In genomic region chr1:36476426-36476825, GRCm38 (mm10) we compare ENCODE assay signal across 14 mouse cellular contexts. TPM values are rescaled to one million over a fixed set of nuclear protein-coding genes. Genes with fewer than 3 reads are reported as not detected.
A peak's percentile ranks its signal among the peaks of the same experiment; 100 is the strongest.
DNase-seq lines count a peak whose midpoint lies in the region; ATAC-seq lines count a peak whose summit lies in the region.
"Had no signal": no experiment of that assay in that cellular context is flagged by ENCODE, and none has a peak within 500 bp of the region (broad histone marks: within the 10 kb centered on the region; RNA-seq: fewer than 3 reads in every experiment).

No protein-coding gene starts in this region.

- intact Hi-C loops in left cerebral cortex, postnatal 14 days (cut with DNase I), result no loop called here

- WGBS in hindbrain, embryonic 14.5 days, result 92% methylated on average over 7 of the region's 7 CpGs
- WGBS in hindbrain, embryonic 10.5 days, result 88% methylated on average over 7 of the region's 7 CpGs
- 78% methylated on average over 7 of the region's 7 CpGs for WGBS in embryonic facial prominence, embryonic 12.5 days
- 56% methylated on average over 7 of the region's 7 CpGs for WGBS in intestine, embryonic 15.5 days
- WGBS in limb, embryonic 15.5 days, result 61% methylated on average over 7 of the region's 7 CpGs

- H3K4me2 ChIP-seq in hindbrain, embryonic 14.5 days (replicated peaks), result 0 out of 2 replicates have a peak overlapping the region, but pooled peaks have one; percentile 73
- peak overlapping the region; percentile 69 for H3K4me2 ChIP-seq in embryonic facial prominence, embryonic 12.5 days (replicated peaks)
- H3K4me2 ChIP-seq in intestine, embryonic 15.5 days (replicated peaks), result peak overlapping the region; percentile 78
- peak overlapping the region; percentile 81; the same call in 1 of the 2 replicates for H3K4me2 ChIP-seq in limb, embryonic 15.5 days

- no peaks in the 10 kb centered on the region for H3K27me3 ChIP-seq in hindbrain, embryonic 14.5 days (ENCODE audit: control insufficient read depth, insufficient read depth, low read length)
- peaks cover 23% of the 10 kb centered on the region for H3K27me3 ChIP-seq in hindbrain, embryonic 10.5 days (ENCODE audit: insufficient read depth, poor library complexity, severe bottlenecking)
- H3K27me3 ChIP-seq in embryonic facial prominence, embryonic 12.5 days, result no peaks in the 10 kb centered on the region
- no peaks in the 10 kb centered on the region for H3K27me3 ChIP-seq in intestine, embryonic 15.5 days (replicated peaks)
- H3K27me3 ChIP-seq in limb, embryonic 15.5 days, result no peaks in the 10 kb centered on the region
- H3K27me3 ChIP-seq: Patski had no signal

- no peak for ATAC-seq in hindbrain, embryonic 14.5 days (ENCODE audit: low FRiP score)
- ATAC-seq in embryonic facial prominence, embryonic 12.5 days (ENCODE audit: insufficient number of reproducible peaks, insufficient read depth, low FRiP score, low TSS enrichment), result no peak
- ATAC-seq in intestine, embryonic 15.5 days, result peak; percentile 50
- ATAC-seq in limb, embryonic 15.5 days (ENCODE audit: insufficient number of reproducible peaks, low FRiP score, low TSS enrichment, low read depth), result no peak
- ATAC-seq: CD4-positive, CD25-positive, alpha-beta regulatory T cell, adult 4 months; Patski had no signal

- no peak overlapping the region for H3K9ac ChIP-seq in hindbrain, embryonic 14.5 days
- no peak overlapping the region for H3K9ac ChIP-seq in embryonic facial prominence, embryonic 12.5 days
- no peak overlapping the region for H3K9ac ChIP-seq in intestine, embryonic 15.5 days
- H3K9ac ChIP-seq in limb, embryonic 15.5 days, result no peak overlapping the region

- no peaks in the 10 kb centered on the region for H3K9me3 ChIP-seq in hindbrain, embryonic 14.5 days (ENCODE audit: control insufficient read depth, low read length)
- H3K9me3 ChIP-seq in hindbrain, embryonic 10.5 days, result no peaks in the 10 kb centered on the region
- H3K9me3 ChIP-seq in embryonic facial prominence, embryonic 12.5 days, result no peaks in the 10 kb centered on the region
- H3K9me3 ChIP-seq in intestine, embryonic 15.5 days, result no peaks in the 10 kb centered on the region
- H3K9me3 ChIP-seq in limb, embryonic 15.5 days, result no peaks in the 10 kb centered on the region

- no peak overlapping the region for H3K27ac ChIP-seq in hindbrain, embryonic 14.5 days
- H3K27ac ChIP-seq in hindbrain, embryonic 10.5 days, result no peak overlapping the region
- H3K27ac ChIP-seq in embryonic facial prominence, embryonic 12.5 days, result no peak overlapping the region
- peak overlapping the region; percentile 72 for H3K27ac ChIP-seq in intestine, embryonic 15.5 days
- peak overlapping the region; percentile 75 for H3K27ac ChIP-seq in limb, embryonic 15.5 days
- H3K27ac ChIP-seq: layer of hippocampus, adult 2 months had no signal

- peaks cover 50% of the 10 kb centered on the region for H3K4me1 ChIP-seq in hindbrain, embryonic 14.5 days (replicated peaks; ENCODE audit: control insufficient read depth, insufficient read depth, low read length)
- peaks cover 65% of the 10 kb centered on the region for H3K4me1 ChIP-seq in hindbrain, embryonic 10.5 days (replicated peaks)
- H3K4me1 ChIP-seq in embryonic facial prominence, embryonic 12.5 days, result peaks cover 50% of the 10 kb centered on the region
- H3K4me1 ChIP-seq in intestine, embryonic 15.5 days (replicated peaks), result peaks cover 33% of the 10 kb centered on the region
- peaks cover 69% of the 10 kb centered on the region for H3K4me1 ChIP-seq in limb, embryonic 15.5 days

- no peak for DNase-seq in hindbrain, embryonic 14.5 days (ENCODE audit: low spot score)
- DNase-seq in hindbrain, embryonic 10.5 days (ENCODE audit: low spot score), result no peak
- DNase-seq in left cerebral cortex, postnatal 14 days (ENCODE audit: low spot score in 2 of 2), result no peak
- no peak for DNase-seq in adipocyte (ENCODE audit: low spot score)
- DNase-seq: adrenal gland, adult 2 months; heart, adult 11 months; lung, embryonic 14.5 days; midbrain, embryonic 14.5 days had no signal

- no peak overlapping the region for H3K4me3 ChIP-seq in hindbrain, embryonic 14.5 days (replicated peaks; ENCODE audit: low read length)
- no peak overlapping the region for H3K4me3 ChIP-seq in hindbrain, embryonic 10.5 days
- no peak overlapping the region for H3K4me3 ChIP-seq in embryonic facial prominence, embryonic 12.5 days
- H3K4me3 ChIP-seq in intestine, embryonic 15.5 days (replicated peaks), result peak overlapping the region; percentile 58
- H3K4me3 ChIP-seq in limb, embryonic 15.5 days, result 0 out of 2 replicates have a peak overlapping the region, but pooled peaks have one; percentile 25

- H3K36me3 ChIP-seq in hindbrain, embryonic 14.5 days (replicated peaks; ENCODE audit: control insufficient read depth, insufficient read depth), result no peaks in the 10 kb centered on the region
- no peaks in the 10 kb centered on the region for H3K36me3 ChIP-seq in hindbrain, embryonic 10.5 days
- no peaks in the 10 kb centered on the region for H3K36me3 ChIP-seq in embryonic facial prominence, embryonic 12.5 days
- H3K36me3 ChIP-seq in intestine, embryonic 15.5 days, result peaks cover 4% of the 10 kb centered on the region; the same call in 1 of the 2 replicates
- no peaks in the 10 kb centered on the region for H3K36me3 ChIP-seq in limb, embryonic 15.5 days

RNA-seq across cellular contexts. Expression of gene Cnnm4, which starts 5.0 kb away (rescaled TPM):
- polyA plus RNA-seq in hindbrain, embryonic 14.5 days (2014; fragmentation: Nextera tagmentation; extraction: Ambion mirVana), result 9.2 and 10.6 TPM in 2 replicates
- polyA plus RNA-seq in hindbrain, embryonic 10.5 days (2016; fragmentation: Nextera tagmentation; extraction: Ambion mirVana), result 13.4 and 15.3 TPM in 2 replicates
- polyA plus RNA-seq in embryonic facial prominence, embryonic 12.5 days (2016; fragmentation: Nextera tagmentation; extraction: Ambion mirVana), result 15.3 and 16.1 TPM in 2 replicates
- 35.7 and 36.9 TPM in 2 replicates for polyA plus RNA-seq in intestine, embryonic 15.5 days (2015; fragmentation: Nextera tagmentation; extraction: Ambion mirVana)
- 14.9 and 15.3 TPM in 2 replicates for polyA plus RNA-seq in limb, embryonic 15.5 days (2015; fragmentation: Nextera tagmentation; extraction: Ambion mirVana)
- total RNA-seq in left cerebral cortex, postnatal 14 days (2021), result 10 to 100 TPM; 12.6 to 13.5 TPM

RNA-seq across cellular contexts. Expression of gene Lman2l, which starts 31.4 kb away (rescaled TPM):
- 41.8 and 41.9 TPM in 2 replicates for polyA plus RNA-seq in hindbrain, embryonic 14.5 days (2014; fragmentation: Nextera tagmentation; extraction: Ambion mirVana)
- 62.9 and 65.2 TPM in 2 replicates for polyA plus RNA-seq in hindbrain, embryonic 10.5 days (2016; fragmentation: Nextera tagmentation; extraction: Ambion mirVana)
- polyA plus RNA-seq in embryonic facial prominence, embryonic 12.5 days (2016; fragmentation: Nextera tagmentation; extraction: Ambion mirVana), result 65.2 and 68.2 TPM in 2 replicates
- polyA plus RNA-seq in intestine, embryonic 15.5 days (2015; fragmentation: Nextera tagmentation; extraction: Ambion mirVana), result 32.7 and 33.3 TPM in 2 replicates
- polyA plus RNA-seq in limb, embryonic 15.5 days (2015; fragmentation: Nextera tagmentation; extraction: Ambion mirVana), result 45.3 and 46.4 TPM in 2 replicates
- 10 to 100 TPM; 37.4 to 41.7 TPM for total RNA-seq in left cerebral cortex, postnatal 14 days (2021)

RNA-seq across cellular contexts. Expression of gene Cnnm3, which starts 35.2 kb away (rescaled TPM):
- 6.1 and 6.8 TPM in 2 replicates for polyA plus RNA-seq in hindbrain, embryonic 14.5 days (2014; fragmentation: Nextera tagmentation; extraction: Ambion mirVana)
- 3.2 and 3.5 TPM in 2 replicates for polyA plus RNA-seq in hindbrain, embryonic 10.5 days (2016; fragmentation: Nextera tagmentation; extraction: Ambion mirVana)
- polyA plus RNA-seq in embryonic facial prominence, embryonic 12.5 days (2016; fragmentation: Nextera tagmentation; extraction: Ambion mirVana), result 4.3 and 5.6 TPM in 2 replicates
- 2.9 and 3.4 TPM in 2 replicates for polyA plus RNA-seq in intestine, embryonic 15.5 days (2015; fragmentation: Nextera tagmentation; extraction: Ambion mirVana)
- polyA plus RNA-seq in limb, embryonic 15.5 days (2015; fragmentation: Nextera tagmentation; extraction: Ambion mirVana), result 2.6 and 3.2 TPM in 2 replicates
- total RNA-seq in left cerebral cortex, postnatal 14 days (2021), result 10 to 100 TPM; 28.7 to 30.4 TPM

Comparison
In these comparisons a context has a peak if more than half of its experiments do, and no peak if none do; other contexts are left out.
1. H3K27ac ChIP-seq: peak in intestine, embryonic 15.5 days (single experiment) and limb, embryonic 15.5 days (single experiment); none in hindbrain, embryonic 14.5 days (single experiment), hindbrain, embryonic 10.5 days (single experiment) and embryonic facial prominence, embryonic 12.5 days (single experiment).
2. H3K4me3 ChIP-seq: peak in intestine, embryonic 15.5 days (single experiment) and limb, embryonic 15.5 days (single experiment); none in hindbrain, embryonic 14.5 days (single experiment), hindbrain, embryonic 10.5 days (single experiment) and embryonic facial prominence, embryonic 12.5 days (single experiment).
3. Peak in every context shown above with its lines, with median percentiles within 50 percentile points of each other: H3K4me2 ChIP-seq.